Mouse (Mus musculus) skeletal muscle tissue, adult 2 months (tissue): ENCODE measurements around the gene Timm44.

Experiments used
- DNase-seq: peaks from one replicate; pipeline ENCODE4 v3.0.0-alpha.2; 2012; ENCODE audit warnings: low read depth, low spot score

Timm44 gene

DNA sequence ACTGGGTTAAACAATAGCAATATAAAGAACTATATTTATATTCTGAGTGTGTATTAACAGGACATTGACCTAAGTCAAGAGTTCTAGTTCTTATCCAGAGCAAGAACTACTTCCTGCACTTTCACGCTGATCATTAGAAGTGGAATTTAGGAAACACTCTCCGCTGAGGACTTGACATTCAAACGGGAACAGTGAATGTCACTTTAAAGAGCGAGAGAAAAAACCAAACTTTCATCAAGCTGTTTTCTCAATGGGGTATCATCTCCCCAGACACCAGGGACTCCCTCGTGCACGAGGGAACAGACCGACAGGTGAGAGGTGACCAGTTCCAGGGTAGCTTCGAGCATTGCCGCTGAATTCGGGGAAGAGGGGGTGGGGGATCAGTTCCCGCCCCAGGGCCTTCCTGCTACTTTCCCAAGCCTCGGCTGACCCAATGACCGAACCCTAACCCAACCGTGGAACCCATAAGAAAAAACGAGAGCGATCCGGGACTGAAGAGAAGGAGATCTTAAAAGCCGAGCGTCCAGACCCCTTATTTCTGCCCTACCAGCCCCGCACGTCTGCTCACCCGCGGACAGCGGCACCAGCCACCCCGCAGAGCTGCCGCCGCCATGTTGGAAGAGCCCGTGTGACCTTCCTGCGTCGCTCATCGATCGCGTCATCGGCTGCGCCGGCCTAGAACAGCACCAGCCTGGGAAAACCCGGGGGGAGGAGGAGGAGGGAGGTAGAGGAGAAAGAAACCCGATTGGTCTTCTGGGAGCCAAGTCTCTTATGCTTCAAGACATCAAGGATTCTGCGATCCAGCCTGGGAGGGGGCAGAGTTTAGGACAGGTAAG lies at the start of gene Timm44:
Timm44 (minus strand) TSS at position 639 of the 836 bp plus-strand sequence.
- peak; percentile 94 for DNase-seq

DNA sequence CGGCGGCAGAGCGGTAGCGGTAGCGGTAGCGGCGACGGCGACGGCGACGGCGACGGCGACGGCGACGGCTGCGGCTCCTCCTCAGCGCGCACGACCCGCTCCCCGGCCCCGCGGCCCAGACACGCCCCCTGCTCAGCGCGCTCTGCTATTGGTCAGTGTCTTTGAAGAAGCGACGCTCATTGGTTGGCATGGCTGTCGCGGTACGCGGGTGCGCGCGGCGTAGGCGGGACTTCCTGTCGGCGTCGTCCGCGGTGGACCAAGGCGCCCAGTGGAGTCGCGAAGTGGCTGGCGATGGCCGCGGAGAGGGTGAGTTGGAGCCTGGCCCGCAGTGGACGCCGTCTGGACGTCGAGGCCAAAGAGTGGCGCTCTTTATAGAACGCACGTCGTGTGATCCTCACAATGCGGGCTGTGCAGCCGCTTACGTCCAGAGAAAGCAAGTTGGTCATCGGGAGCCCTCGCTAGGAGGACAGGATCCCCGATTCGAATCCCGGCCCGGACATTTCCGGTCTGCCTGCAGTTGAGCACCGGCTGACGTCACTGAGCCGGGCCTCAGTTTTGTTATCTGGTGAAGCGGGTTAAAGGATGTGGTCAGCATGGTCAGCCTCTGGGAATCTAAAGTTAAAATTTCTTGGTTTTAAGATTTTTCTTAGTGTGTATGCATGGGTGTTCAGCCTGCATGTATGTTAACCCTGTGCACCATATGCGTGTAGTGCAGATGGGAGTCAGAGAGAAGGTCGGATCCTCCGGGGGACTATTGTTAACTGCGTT lies 49.5 kb upstream of the Timm44 start, which contains the start of the genes Ccl25 and Elavl1:
Ccl25 (plus strand) TSS at position 228 of the 768 bp plus-strand sequence.
Elavl1 (minus strand) TSS at position 431 of the 768 bp plus-strand sequence.
- peak; percentile 96 for DNase-seq

DNA sequence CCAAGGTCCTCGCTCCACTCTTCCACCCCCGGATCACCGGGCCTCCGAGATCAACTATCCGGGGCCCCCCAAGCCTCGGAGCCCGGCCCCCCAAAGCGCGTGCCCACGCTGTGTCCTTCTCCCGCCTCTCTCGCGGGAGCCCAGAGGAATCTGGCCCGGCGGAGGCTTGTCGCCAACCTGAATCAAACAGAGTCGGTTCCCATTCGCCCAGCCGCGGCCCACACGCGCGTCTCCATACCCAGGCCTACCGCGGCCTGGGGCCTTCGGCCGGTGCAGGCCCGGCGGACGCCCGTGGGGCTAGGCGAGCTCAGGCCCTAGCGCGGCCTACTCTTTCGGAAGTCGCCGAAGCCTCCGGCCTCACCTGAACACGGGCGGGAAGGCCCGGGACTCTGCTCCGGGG lies 48.8 kb upstream of the Timm44 start:
- DNase-seq: peak; percentile 34

DNA sequence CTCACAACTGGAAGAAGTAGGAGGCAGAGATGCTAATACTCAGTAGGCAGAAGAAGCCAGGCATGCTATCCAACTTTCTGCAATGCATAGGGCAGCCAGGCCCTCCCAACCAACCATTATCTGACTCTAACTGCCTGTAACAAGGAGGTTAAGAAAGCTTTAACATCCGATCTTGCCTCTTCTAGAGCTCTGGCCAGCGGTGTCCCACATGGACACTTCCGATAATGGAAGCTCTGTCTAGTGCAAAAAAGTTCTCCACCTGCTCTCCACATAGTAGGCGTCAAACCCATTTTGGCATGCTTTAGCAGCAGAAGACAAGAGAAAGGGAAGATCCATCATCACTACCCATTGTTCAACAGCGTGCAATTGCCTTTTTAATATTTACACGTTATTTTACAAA lies 48.2 kb upstream of the Timm44 start:
- DNase-seq: no peak

DNA sequence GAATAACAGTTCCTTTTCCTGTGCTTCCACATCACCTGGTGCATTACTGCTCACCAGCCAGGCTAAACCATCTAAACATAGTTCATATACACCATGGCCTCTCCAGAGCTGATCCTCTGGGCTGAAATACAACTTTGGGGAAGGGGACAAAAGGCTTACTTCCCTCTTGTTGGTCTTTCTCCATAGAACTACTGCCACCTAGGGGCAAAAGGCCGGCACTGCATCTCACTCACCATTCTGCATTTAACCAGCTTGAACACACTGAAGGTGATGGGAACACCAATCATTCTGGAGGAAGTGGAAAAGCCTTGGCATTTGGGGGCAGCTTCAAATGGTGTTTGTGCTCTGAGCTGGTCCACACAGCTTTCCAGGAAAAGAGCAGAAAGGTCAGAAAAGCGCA lies 46.8 kb upstream of the Timm44 start:
- DNase-seq: peak; percentile 66

DNA sequence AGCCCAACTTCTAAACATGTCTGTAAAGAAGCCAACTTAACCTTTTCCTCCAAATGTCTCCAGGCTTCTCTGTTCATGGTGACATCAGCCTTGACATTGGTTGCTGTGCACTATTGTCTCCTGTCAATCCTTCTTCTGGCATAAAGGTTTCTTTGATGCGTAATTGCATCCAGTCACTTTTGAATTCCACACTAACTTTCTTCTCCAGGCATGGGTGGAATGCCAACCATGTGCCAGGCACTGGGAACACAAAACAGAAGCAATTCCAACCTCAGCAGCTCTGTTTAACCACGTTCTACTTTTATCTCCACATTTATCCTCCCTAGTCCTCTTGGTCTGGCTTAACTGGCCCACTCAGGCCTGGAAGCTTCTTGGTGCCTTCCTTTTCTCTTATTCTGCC lies 45.3 kb upstream of the Timm44 start:
- DNase-seq: no peak

DNA sequence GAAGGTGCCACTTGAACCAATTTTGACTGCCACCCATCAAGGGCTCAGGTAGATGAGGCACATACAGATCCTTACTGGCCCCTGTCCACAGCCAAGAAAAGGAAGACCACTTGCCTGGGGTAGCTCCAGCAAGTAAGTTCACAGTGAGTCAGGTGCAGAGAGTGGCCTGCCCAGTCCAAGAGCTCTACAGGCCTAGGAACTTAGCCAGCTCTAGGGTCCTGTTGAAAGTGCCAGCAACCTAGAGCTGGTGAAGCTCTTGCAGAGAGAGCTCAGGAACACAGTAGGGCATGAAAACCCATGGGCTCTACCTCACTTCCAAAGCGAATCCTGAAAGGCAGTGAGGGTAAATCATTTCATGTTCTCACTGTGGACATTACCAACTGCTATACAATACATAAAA lies 44.7 kb upstream of the Timm44 start:
- no peak for DNase-seq

DNA sequence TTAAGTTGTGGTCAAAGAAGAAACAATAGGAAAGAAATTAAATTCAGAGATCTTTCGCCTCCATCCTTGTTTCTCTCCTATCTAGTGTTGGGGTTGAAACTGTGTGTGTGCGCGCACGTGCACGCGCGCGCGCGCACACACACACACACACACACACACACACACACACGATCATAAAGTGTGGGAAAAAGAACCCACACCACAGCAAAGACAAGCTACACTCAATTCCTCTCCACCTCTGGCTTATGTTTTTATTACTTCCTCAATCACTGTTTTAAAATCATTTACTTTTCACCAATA lies 43.8 kb upstream of the Timm44 start:
- DNase-seq: no peak

DNA sequence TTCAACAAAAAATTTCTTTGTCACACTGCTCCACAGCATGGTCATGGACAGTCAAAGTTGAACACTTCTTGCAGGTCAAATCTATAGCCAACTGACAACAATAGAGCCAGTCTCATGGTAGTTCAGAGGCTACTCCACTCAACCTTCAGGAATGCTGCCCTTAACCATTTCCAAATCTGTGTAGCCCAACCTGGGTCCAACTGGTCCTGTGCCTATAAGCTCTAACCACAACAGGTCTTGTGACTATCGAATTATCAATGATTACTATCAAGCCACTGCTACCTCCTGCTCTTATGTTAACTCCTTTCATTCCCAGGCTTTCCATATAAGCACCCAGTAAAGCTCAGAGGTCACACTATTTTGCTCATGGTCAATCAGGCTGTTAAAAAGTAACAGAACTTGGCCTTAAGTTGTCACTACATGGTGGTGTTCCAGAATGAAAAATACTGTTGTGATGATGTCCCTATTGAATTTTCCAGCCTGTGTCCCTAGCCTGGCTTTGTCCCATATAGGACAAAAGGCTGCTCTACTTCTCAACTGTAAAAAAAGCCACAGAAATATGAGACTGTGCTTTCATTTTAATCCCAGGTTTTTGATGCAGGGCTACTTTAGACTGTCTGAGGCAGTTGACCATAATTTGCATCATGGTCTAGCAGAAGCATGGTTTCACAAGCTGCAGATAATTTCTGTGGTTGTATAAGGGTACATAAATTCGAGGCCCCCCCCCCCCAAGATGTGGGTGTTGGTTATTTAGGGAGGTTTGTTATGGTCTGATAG lies 43.3 kb upstream of the Timm44 start:
- no peak for DNase-seq

DNA sequence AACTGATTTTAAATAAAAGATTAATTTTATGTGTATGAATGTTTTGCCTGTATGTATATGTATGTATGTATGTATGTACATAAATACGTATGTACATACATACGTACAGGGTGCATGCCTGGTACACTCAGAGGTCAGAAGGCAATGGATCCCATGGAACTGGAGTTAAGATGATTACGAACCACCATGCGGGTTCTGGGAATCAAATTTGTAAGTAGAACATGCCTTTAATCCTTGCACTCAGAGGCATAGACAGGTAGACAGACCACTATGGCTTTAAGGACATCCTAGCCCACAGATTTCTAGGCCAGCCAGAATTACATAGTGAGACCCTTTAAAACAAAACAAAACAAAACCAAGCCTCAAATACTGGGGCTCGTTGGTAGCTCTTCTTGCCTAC lies 42.4 kb upstream of the Timm44 start:
- DNase-seq: no peak

DNA sequence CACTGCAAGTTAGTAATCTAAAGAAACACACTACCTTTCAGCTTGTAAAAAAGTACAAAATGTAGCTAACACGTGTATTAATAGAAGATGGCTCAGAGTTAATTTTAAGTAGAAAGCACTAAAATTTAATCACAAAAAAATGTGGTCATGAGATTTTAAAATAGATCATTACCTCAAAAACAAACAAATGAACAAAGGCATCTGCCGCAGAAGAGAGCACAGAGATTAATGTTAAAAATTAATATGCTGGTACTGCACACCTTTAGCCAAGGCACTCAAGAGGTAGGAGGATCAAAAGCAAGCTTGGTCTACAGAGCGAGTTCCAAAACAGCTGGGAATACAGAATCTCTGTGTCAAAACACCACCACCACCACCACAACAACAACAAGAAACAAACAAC lies 39.1 kb upstream of the Timm44 start:
- no peak for DNase-seq

DNA sequence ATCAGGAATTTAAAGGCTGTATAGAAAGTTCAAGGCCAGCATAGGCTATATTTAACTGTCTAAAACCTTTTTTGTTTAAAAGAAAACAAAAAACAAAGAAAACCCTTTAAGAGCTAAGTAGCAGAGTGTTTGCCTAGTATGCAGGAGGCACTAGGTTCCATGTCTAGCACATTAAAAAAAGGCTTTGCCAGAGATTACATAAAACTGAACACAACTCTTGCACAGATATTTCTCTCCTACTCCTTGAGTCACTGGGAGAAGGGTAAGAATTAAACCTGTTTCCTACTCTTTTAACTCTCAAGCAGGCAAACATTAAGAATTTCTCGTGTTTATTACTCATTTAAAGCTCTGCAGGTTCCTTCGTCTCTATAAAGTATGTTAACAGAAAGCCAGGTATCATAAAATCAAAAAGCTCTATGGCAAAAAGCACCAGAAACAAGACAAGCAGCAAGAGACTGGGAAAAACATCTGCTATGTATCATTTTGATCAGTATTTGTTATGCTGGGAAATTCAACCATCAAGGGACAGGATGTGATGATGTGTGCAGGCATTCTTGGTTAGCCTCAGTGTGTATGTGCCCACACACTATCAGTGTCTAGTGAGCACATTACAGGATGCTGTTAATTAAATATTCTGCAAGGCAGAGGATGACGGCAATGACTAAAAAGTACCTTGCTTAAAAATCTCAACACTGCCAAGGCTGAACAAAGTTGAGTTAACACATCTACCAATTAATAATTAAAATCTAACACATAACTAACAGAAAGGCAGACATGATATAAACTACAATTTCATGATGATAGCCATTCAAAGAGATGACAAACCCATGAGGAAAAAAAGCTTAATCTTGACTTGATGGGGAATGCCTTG lies 37.8 kb upstream of the Timm44 start:
- no peak for DNase-seq

DNA sequence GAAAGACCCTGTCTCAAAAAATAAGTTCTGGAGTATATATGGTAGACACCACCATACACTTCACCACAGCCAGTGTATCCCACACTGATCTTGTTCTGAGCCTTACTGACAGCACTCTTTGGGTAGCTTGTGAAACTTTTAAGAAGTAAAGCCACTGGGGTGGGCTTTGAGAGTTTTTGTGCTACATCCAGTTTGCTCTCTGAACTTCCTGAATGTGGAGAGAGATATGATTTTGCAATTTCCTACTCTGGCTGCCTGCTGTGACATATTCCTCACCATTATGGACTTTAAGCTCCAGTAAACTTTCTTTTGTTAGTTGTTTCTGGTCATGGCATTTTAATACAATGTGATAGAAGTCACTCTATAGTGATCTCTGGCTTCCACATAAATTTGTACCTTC lies 36.4 kb upstream of the Timm44 start:
- no peak for DNase-seq

DNA sequence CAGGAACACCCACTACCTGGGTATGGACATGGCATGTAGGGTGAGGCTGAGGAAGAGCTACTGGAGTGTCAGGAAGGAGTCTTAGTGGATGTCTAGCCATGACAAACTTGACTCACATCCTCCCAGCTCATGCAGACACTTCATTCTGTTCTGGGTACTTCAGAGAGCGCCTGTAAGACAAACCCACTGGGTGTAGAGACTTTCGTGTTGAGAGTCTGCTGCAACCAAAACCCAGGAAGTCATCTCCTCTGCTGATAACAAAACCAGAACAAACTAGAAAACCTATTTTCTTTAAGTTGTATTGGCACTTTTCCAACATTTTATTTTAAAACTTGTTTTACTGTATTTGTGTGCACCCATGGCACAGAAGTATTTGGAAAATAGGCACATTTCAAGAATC lies 30.1 kb upstream of the Timm44 start:
- DNase-seq: no peak

DNA sequence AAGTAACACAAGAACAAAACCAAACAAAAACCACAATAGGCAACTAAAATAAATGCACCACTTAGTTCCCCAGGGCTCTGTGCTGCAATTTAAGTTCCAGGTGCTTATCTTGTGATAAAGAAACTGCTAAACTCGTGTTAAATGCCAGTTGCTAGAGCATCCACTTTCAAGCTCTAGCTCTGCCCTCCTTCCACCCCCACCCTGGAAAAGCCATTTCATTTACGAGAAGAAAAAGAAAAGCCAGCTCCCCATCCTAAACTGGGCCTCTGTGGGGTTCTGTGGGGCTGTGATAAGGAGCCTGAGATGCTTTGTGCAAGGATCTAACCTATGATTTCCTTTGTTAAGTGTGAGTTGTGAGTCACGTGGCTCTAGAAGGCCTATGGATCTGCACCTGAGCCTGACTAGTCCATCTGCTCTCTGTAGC lies 28.4 kb upstream of the Timm44 start:
- DNase-seq: no peak

DNA sequence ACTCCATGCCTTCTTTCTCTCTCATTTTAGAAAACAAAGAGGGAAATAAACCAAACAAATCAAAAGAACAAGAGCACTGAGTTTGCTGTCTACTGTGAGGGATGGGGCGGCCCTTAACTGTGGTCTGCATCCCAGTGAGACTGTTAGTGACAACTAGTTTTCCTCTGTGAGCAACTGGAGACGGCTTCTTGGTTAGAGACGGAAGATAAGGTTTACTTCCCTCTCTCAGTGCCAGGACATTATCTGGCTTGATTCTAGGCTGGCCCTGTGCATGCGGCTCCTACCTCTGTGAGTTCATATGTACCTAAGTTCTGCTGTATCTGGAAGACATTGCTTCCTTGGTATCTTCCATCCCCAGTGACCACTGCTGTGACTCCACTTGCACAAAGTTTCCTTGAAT lies 22.1 kb upstream of the Timm44 start:
- no peak for DNase-seq

DNA sequence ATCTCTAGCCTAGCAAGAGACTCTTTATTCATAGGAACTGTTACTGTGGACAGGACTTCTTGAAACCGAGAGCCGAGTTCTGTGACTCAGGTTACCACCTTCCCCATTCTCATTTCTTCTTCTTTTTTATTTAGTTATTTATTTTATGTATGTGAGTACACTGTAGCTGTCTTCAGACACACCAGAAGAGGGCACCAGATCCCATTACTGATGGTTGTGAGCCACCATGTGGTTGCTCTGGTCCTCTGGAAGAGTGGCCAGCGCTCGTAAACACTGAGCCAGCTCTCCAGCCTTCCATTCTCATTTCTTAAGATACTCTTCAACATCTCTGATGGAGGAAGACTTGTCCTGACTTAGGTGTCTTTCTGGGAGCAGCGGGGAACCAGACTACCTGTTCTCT lies 17.0 kb upstream of the Timm44 start:
- DNase-seq: no peak

DNA sequence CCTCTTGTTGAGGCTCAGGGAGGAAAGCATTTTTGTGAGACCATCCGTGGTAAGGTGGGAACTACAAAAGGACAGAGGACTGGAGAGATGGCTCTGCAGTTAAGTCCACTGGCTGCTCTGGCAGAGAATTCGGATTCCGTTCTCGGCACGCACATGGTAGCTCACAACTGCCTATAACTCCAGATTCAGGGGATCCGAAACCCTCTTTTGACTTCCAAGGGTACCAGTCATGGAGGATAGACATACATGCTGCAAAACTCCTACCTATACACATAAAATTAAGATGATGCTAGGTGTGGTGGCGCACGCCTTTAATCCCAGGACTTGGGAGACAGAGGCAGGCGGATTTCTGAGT lies 375 bp upstream of the Timm44 start:
- DNase-seq: no peak

DNA sequence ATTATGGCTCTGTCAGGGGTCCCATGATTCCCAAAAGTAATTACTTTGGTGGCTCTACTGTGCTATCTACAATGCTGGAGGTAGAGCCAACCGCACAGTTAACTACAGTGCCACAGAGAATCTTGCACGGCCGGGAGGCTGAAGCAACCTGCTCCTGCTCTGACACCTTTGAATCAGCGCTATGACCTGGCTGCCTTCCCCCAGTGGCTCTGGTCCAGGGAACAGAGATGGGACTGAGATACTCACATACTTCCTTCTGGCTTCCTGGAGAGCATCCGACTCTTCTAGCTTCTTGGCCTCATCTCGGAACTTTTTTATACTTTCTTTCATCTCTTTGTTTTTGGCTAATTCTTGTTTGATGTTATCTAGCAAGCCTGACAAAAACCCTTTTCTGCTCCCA lies 6.1 kb downstream of the Timm44 start:
- DNase-seq: no peak

DNA sequence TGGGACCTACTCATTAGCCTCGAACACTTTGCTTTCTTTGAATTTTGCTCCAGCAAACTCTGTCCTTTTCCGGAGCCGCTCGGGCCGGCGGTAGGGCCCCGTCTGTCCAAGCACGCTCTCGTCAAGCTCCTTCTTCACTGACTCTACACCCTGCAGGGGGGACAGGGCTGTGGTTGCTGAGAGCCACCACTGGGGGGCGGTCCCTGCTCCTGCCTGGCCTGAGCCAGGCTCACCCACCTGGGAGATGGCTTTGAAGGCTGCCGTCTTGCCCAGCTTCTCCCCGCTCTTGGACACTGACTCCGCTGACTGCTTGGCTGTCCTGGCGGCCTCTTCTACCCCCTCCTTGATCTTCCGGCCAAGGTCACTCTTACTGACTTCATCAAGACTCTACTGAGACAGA lies 8.1 kb downstream of the Timm44 start:
- DNase-seq: no peak

DNA sequence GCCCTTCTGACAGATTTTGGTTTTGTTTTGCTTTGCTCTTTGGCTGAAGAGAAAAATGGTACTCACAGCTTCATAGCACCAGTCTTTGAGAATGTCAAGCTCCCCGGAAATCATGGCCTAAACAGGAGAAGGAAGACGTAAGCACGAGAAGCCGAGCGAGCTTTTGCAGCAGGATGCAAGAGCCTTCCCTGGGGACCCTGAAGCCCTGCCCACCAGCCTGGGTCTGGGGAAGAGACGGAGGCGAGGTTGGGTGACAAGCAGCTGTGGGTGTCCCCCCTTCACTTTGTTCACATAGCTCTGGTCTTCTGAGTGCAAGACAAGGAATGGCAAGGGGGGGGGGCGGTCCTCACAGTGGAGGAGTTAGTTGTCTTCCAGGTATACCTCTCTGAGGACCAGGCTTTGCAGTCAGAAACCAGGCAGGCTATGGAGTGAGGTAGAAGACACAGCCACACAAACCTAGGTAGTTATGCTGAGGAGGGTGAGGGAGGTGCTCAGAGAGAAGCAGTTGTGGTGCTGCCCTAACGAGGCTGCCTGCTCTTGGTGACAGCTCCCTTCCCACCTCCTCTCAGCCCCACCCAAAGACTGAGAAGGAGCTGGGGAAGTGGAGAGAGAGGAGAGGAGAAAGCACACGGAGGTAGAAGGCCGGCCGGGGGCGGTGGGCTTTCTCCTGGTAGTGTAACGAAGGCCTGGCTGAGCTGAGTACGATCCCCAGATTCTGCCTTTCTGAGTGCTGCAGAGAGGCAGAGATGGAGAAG lies 10.4 kb downstream of the Timm44 start:
- no peak for DNase-seq
